Mouse (Mus musculus) spleen, adult 2 months (tissue): ENCODE measurements around the gene Nup93. TPM values are rescaled to one million over a fixed set of nuclear protein-coding genes. Genes with fewer than 3 reads are reported as not detected.

Source experiments
- DNase-seq, 2 experiments: peaks; one replicate each; pipeline versions ENCODE4 v3.0.0 to v3.0.0-alpha.2; 2012 to 2021; ENCODE audit warnings: low spot score in 2 of 2, low read depth in 1 of 2
- H3K27ac ChIP-seq: fragments of 200-500 bp; 2 replicates; pipeline ENCODE4 v1.5.1; 2012; ENCODE audit warnings: low read length, inconsistent platforms; ENCODE audit not compliant: insufficient read depth
- H3K27me3 ChIP-seq: fragments of 200-500 bp; 2 replicates; pipeline ENCODE4 v1.6.1; 2012; ENCODE audit warnings: mild to moderate bottlenecking, moderate library complexity, low read length, inconsistent platforms; ENCODE audit not compliant: control insufficient read depth, insufficient read depth
- H3K36me3 ChIP-seq: fragments of 200-500 bp; 2 replicates; pipeline ENCODE4 v1.6.1; 2012; ENCODE audit warnings: mild to moderate bottlenecking, low read length, inconsistent platforms; ENCODE audit not compliant: control insufficient read depth, insufficient read depth
- H3K4me1 ChIP-seq: fragments of 200-500 bp; 2 replicates; pipeline ENCODE4 v1.6.1; 2011; ENCODE audit warnings: inconsistent platforms; ENCODE audit not compliant: control insufficient read depth, insufficient read depth, insufficient read length
- H3K4me3 ChIP-seq: fragments of 200-500 bp; 2 replicates; pipeline ENCODE4 v1.5.1; 2011; ENCODE audit warnings: mild to moderate bottlenecking, inconsistent platforms; ENCODE audit not compliant: insufficient read depth, insufficient read length; ENCODE audit errors: extremely low read depth
- CTCF ChIP-seq: fragments of 200-500 bp; IDR thresholded peaks from 2 replicates; pipeline ENCODE4 v1.5.1; 2011; ENCODE audit warnings: mild to moderate bottlenecking, inconsistent platforms; ENCODE audit not compliant: insufficient read depth, insufficient read length, insufficient replicate concordance; ENCODE audit errors: extremely low read depth
- POLR2A ChIP-seq: fragments of 200-500 bp; IDR thresholded peaks from 2 replicates; pipeline ENCODE4 v1.6.1; 2011; ENCODE audit warnings: low read depth, low read length, inconsistent platforms
- WGBS: fragments of 180-500 bp; shearing (Covaris S2); methylation state at CpG from one replicate; pipeline ENCODE4 v1.1.7; 2018; 5-methylcytosine and 5-hydroxymethylcytosine counted together
- polyA plus RNA-seq: library from polyadenylated mRNA; depleted of rRNA; stranded (reverse); fragments of >200 nt; gene quantifications from 2 replicates; pipeline ENCODE4 v1.2.3, GENCODE M21; 2012

Gene Nup93
- polyA plus RNA-seq, 1 experiment, result 13.2 TPM

- H3K27ac ChIP-seq, result no peak within 1 kb of the TSS
- no peaks in the 10 kb centered on the region for H3K27me3 ChIP-seq
- H3K4me1 ChIP-seq, result no peaks in the 10 kb centered on the region
- 88% methylated on average over 21 of the region's 21 CpGs for WGBS
- DNase-seq, result no peak
- H3K4me3 ChIP-seq, result no peak within 1 kb of the TSS
- no peaks in the 10 kb centered on the region for H3K36me3 ChIP-seq
- TF ChIP-seq POLR2A (no peak), CTCF (no peak)
Observed at GRCm38 (mm10) chr8:94328932-94329728, 114.8 kb downstream of the Nup93 start, which contains the start of gene Slc12a3. Slc12a3 (plus strand) TSS chr8:94329201.

GRCm38 (mm10) chr8:94330733-94331132 is 116.4 kb downstream of the Nup93 start:
- DNase-seq, result peak; percentile 45 to 57
- WGBS, result 24% methylated on average over 4 of the region's 4 CpGs
- H3K27me3 ChIP-seq, result no peaks in the 10 kb centered on the region
- no peak overlapping the region for H3K4me3 ChIP-seq
- H3K4me1 ChIP-seq, result no peaks in the 10 kb centered on the region
- H3K36me3 ChIP-seq, result no peaks in the 10 kb centered on the region
- no peak overlapping the region for H3K27ac ChIP-seq
- TF ChIP-seq CTCF (peak; percentile 47; the same call in 1 of the 2 replicates), POLR2A (no peak)

GRCm38 (mm10) chr8:94333345-94333744 is 119.0 kb downstream of the Nup93 start:
- H3K36me3 ChIP-seq, result no peaks in the 10 kb centered on the region
- DNase-seq, result no peak
- no peak overlapping the region for H3K27ac ChIP-seq
- 55% methylated on average over 5 of the region's 5 CpGs for WGBS
- H3K27me3 ChIP-seq, result no peaks in the 10 kb centered on the region
- H3K4me1 ChIP-seq, result no peaks in the 10 kb centered on the region
- no peak overlapping the region for H3K4me3 ChIP-seq
- TF ChIP-seq POLR2A (no peak), CTCF (no peak)

- WGBS, result 55% methylated on average over 8 of the region's 8 CpGs
- TF ChIP-seq POLR2A, result no peak
- no peak for TF ChIP-seq CTCF
- Histone ChIP-seq H3K4me1 (peaks cover 7% of the 10 kb centered on the region; the same call in 1 of the 2 replicates), H3K27ac (no peak overlapping the region), H3K4me3 (no peak overlapping the region), H3K36me3 (no peaks in the 10 kb centered on the region), H3K27me3 (no peaks in the 10 kb centered on the region)
- no peak for DNase-seq
Observed at GRCm38 (mm10) chr8:94337559-94337958, 123.2 kb downstream of the Nup93 start.

GRCm38 (mm10) chr8:94340796-94341195 is 126.4 kb downstream of the Nup93 start:
- Histone ChIP-seq H3K36me3 (no peaks in the 10 kb centered on the region), H3K4me1 (peaks cover 17% of the 10 kb centered on the region; the same call in 1 of the 2 replicates), H3K27me3 (no peaks in the 10 kb centered on the region), H3K4me3 (no peak overlapping the region), H3K27ac (0 out of 2 replicates have a peak overlapping the region, but pooled peaks have one; percentile 19)
- DNase-seq, result no peak
- 62% methylated on average over 7 of the region's 7 CpGs for WGBS
- TF ChIP-seq CTCF (no peak), POLR2A (no peak)

GRCm38 (mm10) chr8:94342691-94343090 is 128.3 kb downstream of the Nup93 start:
- Histone ChIP-seq H3K27ac (no peak overlapping the region), H3K4me1 (peaks cover 29% of the 10 kb centered on the region; the same call in 1 of the 2 replicates), H3K27me3 (no peaks in the 10 kb centered on the region), H3K36me3 (no peaks in the 10 kb centered on the region), H3K4me3 (no peak overlapping the region)
- WGBS, result 93% methylated on average over 10 of the region's 10 CpGs
- DNase-seq, result no peak
- TF ChIP-seq POLR2A (no peak), CTCF (no peak)

GRCm38 (mm10) chr8:94343290-94343689 is 128.9 kb downstream of the Nup93 start:
- WGBS, result 6% methylated on average over 6 of the region's 6 CpGs
- DNase-seq, result peak; percentile 62 to 78
- no peak for TF ChIP-seq POLR2A
- peak; percentile 73; the same call in 1 of the 2 replicates for TF ChIP-seq CTCF
- Histone ChIP-seq H3K4me1 (peaks cover 32% of the 10 kb centered on the region; the same call in 1 of the 2 replicates), H3K27me3 (no peaks in the 10 kb centered on the region), H3K4me3 (no peak overlapping the region), H3K27ac (no peak overlapping the region), H3K36me3 (no peaks in the 10 kb centered on the region)
